Mouse (Mus musculus) right cerebral cortex, postnatal 36 days (tissue): ENCODE data around the gene Rpgrip1l.

Source experiments
- DNase-seq, 2 experiments: peaks; one replicate each; pipeline ENCODE4 v3.0.0; 2022; ENCODE audit warnings: low spot score in 2 of 2, mixed read lengths in 1 of 2

The Rpgrip1l gene

DNA sequence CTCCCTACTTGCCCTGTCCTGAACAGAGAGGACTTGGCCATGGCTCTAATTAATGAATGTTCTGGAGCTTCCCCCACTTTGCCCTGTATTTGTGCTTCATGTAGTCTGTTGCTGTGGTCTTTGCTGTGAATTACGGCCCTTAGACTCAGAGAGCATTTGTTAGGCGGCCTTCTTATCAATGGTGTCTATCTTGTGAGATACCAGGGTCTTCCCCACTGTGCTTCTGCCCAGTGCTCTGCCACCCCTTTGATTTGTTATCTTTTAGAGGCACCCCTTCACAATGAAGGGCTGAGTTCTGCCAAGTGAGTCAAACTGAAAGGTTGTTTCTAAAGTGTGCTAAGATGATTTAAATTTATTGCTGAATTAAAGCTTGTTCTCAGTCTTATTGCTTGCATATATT, 105.4 kb downstream of the Rpgrip1l start:
- no peak for DNase-seq

DNA sequence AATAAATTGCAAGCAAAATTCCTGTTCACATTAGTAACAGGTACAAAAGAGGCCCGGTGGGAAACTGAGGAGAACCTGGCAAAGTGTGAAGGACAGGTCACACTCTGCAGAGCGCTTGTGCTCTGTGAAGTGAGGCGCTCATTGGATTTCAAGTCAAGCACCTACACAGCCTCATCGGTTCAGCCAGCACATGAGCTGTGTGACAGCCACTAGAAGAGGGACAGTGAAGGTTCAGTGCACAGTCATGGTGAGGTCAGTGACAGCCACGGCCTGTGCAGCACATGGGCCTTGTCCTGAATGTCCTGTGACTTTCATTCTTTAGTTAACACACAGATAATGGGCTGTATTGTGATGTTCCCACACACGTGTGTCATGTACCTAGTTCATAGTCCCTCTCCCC, 107.2 kb downstream of the Rpgrip1l start:
- DNase-seq = no peak

DNA sequence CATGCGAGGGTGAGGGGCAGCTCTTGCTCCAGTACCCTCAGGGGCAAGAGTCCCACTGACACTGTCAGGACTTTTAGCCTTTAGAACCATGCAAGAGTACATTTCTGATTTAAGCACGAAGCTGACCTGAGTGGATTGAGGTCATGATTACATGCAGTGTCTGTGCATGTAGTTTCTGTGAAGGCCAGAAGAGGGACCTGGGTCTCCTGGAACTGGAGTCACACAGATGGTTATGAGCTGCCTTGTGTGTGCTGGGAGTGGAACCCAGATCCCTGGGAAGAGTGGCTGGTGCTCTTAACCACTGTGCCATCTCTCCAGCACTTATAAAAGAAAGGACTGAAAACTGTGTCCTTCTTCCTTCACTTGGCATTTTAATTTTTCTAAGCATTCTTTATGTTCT, 111.9 kb downstream of the Rpgrip1l start:
- no peak for DNase-seq

DNA sequence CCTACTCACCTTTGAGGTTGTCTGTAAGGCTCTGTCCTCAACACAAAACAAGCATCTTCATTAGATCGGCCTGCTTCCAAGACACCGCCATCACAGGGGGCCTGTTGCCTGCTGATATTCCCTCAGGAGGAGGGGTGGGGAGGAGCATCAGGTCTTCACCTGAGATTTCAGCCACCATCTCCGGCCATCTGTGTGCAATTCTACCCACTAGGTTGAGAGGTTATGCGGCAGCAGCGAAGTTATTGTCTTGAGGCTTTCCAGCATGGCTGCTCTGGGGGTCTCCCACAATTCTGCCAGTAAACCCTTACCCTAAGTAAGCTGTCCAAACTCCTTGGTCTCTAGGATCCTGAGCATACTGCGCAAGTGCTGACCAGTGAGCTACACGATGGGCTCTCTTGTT, 113.2 kb downstream of the Rpgrip1l start, which contains the start of gene Aktip:
Gene Aktip (minus strand): TSS at position 101 of the 400 bp plus-strand sequence.
- DNase-seq = no peak

DNA sequence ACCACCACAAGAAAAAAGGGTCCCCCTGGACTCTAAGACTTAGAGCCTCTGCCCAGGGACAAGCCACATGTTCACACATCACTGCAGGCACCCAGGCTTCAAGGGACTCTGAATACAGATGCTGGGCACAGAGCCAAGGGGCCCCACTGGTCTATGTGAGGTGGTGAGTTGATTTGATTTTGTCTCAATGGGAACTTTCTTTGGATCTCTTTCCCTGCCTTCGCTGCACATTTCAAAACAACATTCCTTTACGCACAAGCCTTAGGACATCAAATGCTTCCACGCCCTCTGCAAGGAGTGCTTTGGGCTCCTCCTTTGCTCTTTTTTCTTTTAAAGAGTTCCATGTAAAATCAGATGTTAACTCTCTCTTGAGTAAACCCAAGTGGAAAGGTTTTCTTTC, 115.0 kb downstream of the Rpgrip1l start:
- DNase-seq = no peak

DNA sequence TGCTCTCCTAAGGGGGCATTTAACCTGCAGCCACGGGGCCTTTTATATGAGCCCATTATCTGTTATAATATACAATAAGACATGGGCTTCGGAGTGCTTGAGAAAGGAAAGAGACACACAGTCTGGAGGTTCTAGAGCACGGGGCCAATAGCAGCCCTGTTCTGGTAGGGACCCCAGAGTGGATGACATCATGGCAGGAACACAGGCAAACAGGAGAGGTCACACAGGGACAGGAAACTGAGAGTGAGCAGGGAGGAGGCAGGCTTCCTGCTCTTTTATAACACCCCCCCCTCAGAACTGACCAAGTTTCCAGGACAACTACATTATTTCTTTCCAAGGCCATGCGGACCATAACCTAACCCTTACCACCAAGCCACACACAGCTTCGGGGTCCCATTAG, 115.8 kb downstream of the Rpgrip1l start:
- no peak for DNase-seq

DNA sequence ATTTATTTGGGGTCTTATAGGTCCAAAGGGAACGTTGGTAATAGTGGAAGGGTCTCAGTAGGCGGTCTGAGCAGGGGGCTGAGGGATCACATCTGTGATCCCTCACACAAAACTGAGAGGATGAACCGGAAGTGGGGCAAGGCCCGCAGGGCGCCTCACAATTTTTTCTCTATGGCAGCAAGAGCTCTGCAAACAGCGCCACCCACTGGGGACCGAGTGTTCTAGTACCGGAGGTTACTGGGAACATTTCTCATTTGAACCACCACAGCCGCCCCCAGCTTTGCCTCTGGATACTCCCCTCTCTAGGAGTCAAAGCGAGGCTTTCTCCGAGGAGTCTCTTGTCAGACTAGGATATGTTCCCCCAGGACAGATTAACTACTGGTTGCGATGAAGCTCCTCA, 116.4 kb downstream of the Rpgrip1l start:
- DNase-seq = no peak

DNA sequence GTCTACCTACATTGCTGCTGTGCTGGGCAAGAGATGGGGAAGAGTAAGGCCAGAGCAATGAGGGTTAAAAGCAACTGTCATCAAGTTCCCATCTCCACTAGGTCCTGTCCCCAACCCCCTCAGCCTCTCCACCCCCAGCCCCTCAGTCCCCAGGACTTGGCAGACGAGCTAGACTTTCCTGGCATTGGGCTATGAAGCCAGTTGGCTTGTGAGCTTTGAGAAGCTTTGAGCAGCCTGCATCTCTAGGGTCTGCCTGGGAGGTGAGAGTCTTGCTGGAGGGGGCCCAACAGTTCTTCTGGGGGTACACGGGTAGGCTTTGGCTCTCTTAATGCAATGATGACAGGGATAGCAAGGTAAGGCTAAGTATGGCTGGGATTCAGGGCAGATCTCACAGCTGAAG, 119.0 kb downstream of the Rpgrip1l start:
- DNase-seq = no peak

DNA sequence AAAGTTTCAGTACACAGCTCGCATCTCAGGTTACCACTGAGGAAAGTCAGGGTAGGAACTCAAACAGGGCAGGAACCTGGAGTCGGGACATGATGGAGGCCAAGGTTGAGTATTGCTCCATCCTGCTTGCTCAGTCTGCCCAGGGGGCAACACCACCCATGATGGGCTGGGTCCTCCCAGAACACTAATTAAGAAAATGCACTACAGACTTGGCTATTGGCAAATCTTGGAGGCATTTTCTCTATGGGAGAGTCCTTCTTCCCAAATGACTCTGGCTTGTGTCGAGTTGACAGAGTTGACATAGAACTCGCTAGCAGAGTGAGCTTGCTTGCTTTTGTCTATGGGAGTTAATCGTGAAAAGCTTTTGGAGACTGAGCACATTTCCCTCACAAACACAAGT, 120.1 kb downstream of the Rpgrip1l start:
- no peak for DNase-seq

DNA sequence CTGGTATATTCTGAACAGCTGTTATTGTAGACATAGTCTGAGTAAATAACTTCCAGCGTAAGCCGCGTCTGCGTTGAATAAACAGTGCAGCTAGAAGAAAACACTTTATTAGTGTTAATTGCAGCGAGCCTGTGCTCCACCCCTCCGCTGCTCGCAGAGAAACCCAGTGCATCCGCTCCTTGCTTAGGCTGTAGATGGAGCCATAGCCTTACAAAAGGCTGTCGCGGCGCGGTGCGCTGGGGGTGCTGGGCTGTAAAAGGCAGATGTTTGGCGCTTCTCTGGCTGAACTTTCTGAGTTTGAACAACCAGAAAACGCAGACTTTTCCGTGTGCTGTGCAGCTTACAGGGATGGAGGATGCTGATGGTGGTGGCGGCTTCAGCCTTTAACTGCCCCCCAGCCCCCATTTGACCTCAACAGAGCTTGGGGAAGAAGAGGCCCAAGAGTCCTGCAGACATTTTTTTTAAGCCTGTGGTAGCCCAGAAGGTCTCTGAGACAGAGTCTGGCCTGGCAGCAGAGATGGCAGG, 122.2 kb downstream of the Rpgrip1l start:
- peak; percentile 23 to 32 for DNase-seq

DNA sequence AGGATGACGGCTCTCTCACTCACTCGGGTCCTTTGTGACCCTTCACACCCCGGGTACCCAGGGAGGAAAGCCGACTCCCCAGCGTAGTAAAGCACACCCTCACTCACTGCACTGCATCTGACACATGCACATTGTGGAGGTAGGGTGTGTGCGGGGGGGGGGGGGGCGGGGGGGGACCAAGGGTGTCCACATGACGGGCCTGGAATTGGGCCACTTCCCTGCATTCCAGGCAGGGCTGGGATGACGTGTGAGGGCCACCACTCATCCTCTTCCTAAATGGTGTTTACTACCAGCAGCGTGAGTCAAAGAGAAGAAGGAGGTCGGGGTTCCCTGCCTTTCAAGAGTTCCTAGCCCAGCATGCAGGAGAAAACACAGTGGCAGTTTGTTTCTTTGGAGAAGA, 124.9 kb downstream of the Rpgrip1l start:
- no peak for DNase-seq

DNA sequence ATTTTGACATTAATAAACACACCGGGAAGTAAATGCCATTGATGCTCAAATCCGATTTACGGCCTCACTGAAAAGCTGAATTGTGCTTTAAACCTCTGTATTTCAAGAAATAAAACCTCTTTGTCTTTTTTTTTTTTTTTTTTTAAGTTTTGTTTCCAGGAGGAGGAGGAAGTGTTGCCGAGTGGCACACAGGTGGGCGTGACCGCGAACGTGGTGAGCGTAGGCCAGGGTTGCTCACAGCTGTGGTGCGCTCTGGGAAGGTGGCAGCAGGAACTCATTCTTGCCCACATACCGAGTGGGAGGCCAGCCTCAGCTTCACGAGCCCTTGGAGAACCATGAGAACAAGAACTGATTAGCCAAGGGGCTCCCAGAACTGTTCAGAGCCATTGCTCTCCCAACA, 126.7 kb downstream of the Rpgrip1l start:
- no peak for DNase-seq

DNA sequence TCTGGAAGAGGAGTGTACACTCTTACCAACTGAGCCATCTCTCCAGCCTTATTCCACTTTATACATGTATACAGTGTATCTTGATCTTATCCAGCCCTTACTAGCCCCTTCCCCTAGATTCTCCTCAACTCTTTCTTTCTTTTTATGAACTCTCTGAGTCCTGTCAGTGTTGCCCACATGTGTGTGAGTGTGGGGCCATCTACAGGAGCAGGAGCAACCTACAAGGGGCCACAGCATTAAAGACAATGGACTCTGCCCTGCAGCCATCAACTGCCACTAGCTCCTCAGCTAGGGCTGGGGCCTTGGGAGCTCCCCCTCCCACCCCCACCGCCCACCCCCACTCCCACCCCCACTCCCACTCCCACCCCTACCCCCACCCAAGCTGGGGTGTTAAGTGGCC, 135.4 kb downstream of the Rpgrip1l start:
- DNase-seq = no peak

DNA sequence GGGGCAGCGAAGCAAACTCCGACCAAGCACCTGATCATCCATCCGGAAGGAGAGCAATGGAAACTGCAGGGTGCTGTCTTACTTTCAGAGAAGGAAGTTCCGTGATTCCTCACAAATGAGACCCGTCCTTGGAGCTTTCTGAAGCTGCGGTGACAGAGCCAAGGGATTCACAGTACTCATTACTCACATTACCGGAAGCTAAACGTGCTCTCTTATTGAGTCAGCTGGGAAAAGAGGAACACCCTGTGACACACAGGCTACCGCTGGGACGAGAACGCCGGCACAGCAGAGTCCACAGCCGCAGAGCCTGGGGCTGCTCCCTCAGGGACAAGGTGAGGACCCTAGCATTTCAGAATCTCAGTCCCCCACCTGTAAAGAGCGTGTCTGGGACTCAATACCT, 136.9 kb downstream of the Rpgrip1l start:
- DNase-seq = no peak

DNA sequence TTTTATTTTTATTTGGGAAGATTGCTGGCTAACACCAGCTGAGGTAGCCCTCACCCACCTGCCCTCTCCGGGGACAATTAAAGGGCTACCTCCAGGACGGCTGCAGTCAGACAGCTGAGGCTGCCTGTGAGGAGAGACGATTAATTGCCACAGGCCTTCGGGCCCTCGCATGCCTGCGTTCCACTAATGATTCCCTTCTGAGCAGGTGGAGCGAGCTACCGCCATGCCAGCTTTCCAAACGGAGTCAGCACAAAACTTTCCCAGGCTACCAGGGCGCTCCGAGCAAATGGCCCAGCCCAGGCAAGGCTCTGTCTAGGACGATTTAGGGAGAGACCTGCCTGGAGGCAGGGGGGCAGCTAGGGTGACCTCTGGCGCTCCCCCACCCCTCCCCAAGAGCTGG, 141.5 kb downstream of the Rpgrip1l start:
- DNase-seq = no peak

DNA sequence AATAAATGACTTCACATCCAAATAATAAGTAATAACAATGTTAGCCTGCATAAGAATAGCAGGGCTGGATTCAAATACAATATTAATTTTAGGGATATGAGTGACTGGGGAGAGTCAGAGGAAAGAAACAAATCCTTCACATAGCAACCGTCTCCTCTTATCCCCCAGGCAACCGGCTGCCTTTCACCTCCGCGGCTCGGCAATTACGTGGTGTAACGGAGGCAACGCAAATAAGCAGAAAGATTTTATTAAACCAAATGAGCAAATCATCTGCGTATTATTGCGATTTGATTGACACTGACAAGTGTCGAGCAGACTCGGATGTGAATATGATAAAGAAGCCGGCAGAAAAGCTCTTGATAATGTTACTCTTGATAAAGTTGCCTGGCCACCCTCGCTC, 142.1 kb downstream of the Rpgrip1l start:
- no peak for DNase-seq

DNA sequence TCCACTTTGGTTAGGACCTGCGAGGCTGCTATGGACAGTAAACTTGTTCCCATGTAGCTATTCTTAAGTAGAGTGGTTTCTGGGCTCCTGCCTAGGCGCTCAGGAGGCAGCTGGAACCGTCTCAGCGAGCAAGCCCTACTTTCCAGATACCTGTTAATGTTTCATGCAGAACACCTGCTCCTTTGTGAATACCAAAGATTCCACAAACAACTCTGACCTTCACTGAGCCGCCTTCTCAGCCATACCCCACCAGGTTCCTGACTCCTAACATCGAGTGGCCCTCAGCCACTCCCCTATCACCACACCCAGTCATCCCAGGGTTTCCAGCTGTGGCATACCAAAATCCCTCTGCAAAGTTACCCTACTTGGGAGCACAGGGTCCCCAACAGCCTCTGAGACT, 142.9 kb downstream of the Rpgrip1l start:
- no peak for DNase-seq
